In the genomic region with DNA sequence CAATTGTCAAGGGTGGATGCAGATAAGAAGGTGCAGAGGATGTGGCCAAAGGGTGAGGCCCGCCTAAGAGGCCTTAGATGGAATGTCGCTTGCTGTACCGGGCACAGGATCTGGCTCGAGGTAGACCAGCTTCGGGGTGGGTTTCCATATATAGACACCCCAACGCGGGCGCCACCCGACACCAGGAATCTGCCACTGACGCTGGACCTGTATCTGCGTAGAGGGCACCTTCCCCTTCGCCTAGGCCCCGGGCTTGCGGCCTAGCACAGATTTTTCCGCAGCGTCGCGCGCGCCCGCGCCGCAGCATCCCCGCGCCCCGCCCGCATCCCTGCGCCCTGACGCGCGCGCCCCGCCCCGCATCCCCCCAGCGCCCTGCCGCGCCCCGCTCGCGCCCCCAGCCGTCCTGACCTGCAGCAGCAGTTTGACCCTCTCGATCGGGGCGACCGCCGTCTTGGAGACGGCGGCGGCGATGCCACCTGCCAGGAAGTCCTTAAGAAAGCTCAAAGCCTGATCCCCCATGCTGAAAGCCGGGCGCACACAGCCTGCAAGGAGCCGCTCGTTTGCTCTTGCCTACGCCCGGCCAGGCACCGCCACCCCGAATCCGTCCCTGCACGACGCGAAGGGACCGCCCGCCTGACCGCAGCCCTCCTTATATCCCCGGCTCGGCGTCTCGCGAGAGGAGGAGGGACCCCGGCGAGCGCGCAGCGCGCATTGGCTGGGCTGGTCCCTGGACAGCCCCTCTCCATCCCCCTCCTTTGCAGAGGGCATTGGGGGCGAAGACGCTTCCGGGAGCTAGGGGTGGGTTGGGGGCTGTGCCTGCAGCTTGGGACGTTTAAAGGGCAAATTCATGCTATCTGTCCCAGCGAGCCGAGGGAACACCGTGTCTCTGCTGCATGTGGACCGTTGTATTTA, we compare ENCODE assay signal across 7 mouse cellular contexts. TPM values are rescaled to one million over a fixed set of nuclear protein-coding genes. Genes with fewer than 3 reads are reported as not detected.
DNase-seq lines count a peak whose midpoint lies in the region; ATAC-seq lines count a peak whose summit lies in the region.

A gene (minus strand): TSS at position 881 of the 912 bp plus-strand sequence.

- H3K4me2 ChIP-seq in limb, embryonic 11.5 days (ENCODE audit: low read depth, severe bottlenecking): peak within 1 kb of the TSS; percentile 78
- H3K4me2 ChIP-seq in midbrain, embryonic 14.5 days (ENCODE audit: low read length): peak within 1 kb of the TSS; percentile 81

- H3K36me3 ChIP-seq in embryonic facial prominence, embryonic 10.5 days (replicated peaks): peaks cover 41% of the 10 kb centered on the region
- H3K36me3 ChIP-seq in limb, embryonic 11.5 days (ENCODE audit: control insufficient read depth, insufficient read depth, low read length): peaks cover 12% of the 10 kb centered on the region; the same call in 1 of the 2 replicates
- H3K36me3 ChIP-seq in midbrain, embryonic 14.5 days (ENCODE audit: control insufficient read depth, insufficient read depth, low read length): peaks cover 36% of the 10 kb centered on the region

- H3K9ac ChIP-seq in limb, embryonic 11.5 days (ENCODE audit: low read length): peak within 1 kb of the TSS; percentile 93
- H3K9ac ChIP-seq in midbrain, embryonic 14.5 days (replicated peaks; ENCODE audit: low read length): peak within 1 kb of the TSS; percentile 97

- DNase-seq in adrenal gland, adult 8-10 months: peak; percentile 94
- DNase-seq in embryonic facial prominence, embryonic 10.5 days (ENCODE audit: low spot score): peak; percentile 99
- peak; percentile 100 for DNase-seq in heart, adult 11 months
- DNase-seq in kidney, adult 18-20 months: peak; percentile 94
- DNase-seq in limb, embryonic 11.5 days (ENCODE audit: low spot score): peak; percentile 98
- peak; percentile 97 for DNase-seq in midbrain, embryonic 14.5 days
- DNase-seq in spleen, adult 18-20 months: peak; percentile 89 to 93

- no peaks in the 10 kb centered on the region for H3K9me3 ChIP-seq in embryonic facial prominence, embryonic 10.5 days
- H3K9me3 ChIP-seq in limb, embryonic 11.5 days (ENCODE audit: control insufficient read depth, low read length): no peaks in the 10 kb centered on the region
- no peaks in the 10 kb centered on the region for H3K9me3 ChIP-seq in midbrain, embryonic 14.5 days (ENCODE audit: control insufficient read depth, low read length)

- under 1% methylated on average over 84 of the region's 84 CpGs for WGBS in embryonic facial prominence, embryonic 10.5 days
- under 1% methylated on average over 71 of the region's 84 CpGs for WGBS in limb, embryonic 11.5 days
- under 1% methylated on average over 83 of the region's 84 CpGs for WGBS in midbrain, embryonic 14.5 days

- H3K27me3 ChIP-seq in embryonic facial prominence, embryonic 10.5 days (replicated peaks; ENCODE audit: low read depth, poor library complexity, severe bottlenecking): peaks cover 6% of the 10 kb centered on the region; the same call in 1 of the 2 replicates
- no peaks in the 10 kb centered on the region for H3K27me3 ChIP-seq in limb, embryonic 11.5 days (ENCODE audit: control insufficient read depth, insufficient read depth, low read length)
- no peaks in the 10 kb centered on the region for H3K27me3 ChIP-seq in midbrain, embryonic 14.5 days (ENCODE audit: control insufficient read depth, insufficient read depth, low read length)

- peaks cover 59% of the 10 kb centered on the region for H3K4me1 ChIP-seq in embryonic facial prominence, embryonic 10.5 days
- H3K4me1 ChIP-seq in limb, embryonic 11.5 days (ENCODE audit: control insufficient read depth, insufficient read depth, low read length): peaks cover 15% of the 10 kb centered on the region
- H3K4me1 ChIP-seq in midbrain, embryonic 14.5 days (ENCODE audit: control insufficient read depth, insufficient read depth, low read length): peaks cover 16% of the 10 kb centered on the region

- ATAC-seq in limb, embryonic 11.5 days (ENCODE audit: insufficient number of reproducible peaks, low FRiP score, low TSS enrichment, low read depth): peak; percentile 98
- peak; percentile 98 for ATAC-seq in midbrain, embryonic 14.5 days (ENCODE audit: low FRiP score, low TSS enrichment)

- peak within 1 kb of the TSS; percentile 85 for H3K4me3 ChIP-seq in embryonic facial prominence, embryonic 10.5 days
- peak within 1 kb of the TSS; percentile 71 for H3K4me3 ChIP-seq in limb, embryonic 11.5 days (ENCODE audit: low read depth, low read length)
- peak within 1 kb of the TSS; percentile 71 for H3K4me3 ChIP-seq in midbrain, embryonic 14.5 days (replicated peaks; ENCODE audit: low read depth, low read length)

- peak within 1 kb of the TSS; percentile 94 for H3K27ac ChIP-seq in embryonic facial prominence, embryonic 10.5 days (replicated peaks)
- H3K27ac ChIP-seq in limb, embryonic 11.5 days (replicated peaks; ENCODE audit: low read depth, low read length): peak within 1 kb of the TSS; percentile 91
- H3K27ac ChIP-seq in midbrain, embryonic 14.5 days (replicated peaks; ENCODE audit: low read depth, low read length): peak within 1 kb of the TSS; percentile 98

RNA-seq across cellular contexts. Expression of the gene that starts here (rescaled TPM):
- 100 to 1,000 TPM; 161 to 210 (median 183) TPM for total RNA-seq in adrenal gland, adult 8-10 months (2022)
- 543 and 574 TPM in 2 replicates for polyA plus RNA-seq in embryonic facial prominence, embryonic 10.5 days (2016; fragmentation: Nextera tagmentation; extraction: Ambion mirVana)
- polyA plus RNA-seq in limb, embryonic 11.5 days (2014; fragmentation: Nextera tagmentation; extraction: Ambion mirVana): 461 and 472 TPM in 2 replicates
- polyA plus RNA-seq in midbrain, embryonic 14.5 days (2014; fragmentation: Nextera tagmentation; extraction: Ambion mirVana): 795 and 885 TPM in 2 replicates

Comparison
In these comparisons a context has a peak if more than half of its experiments do, and no peak if none do; other contexts are left out.
1. Peak in every context shown above with its lines: DNase-seq, ATAC-seq, H3K4me3 ChIP-seq and H3K27ac ChIP-seq.